9 mouse cellular contexts compared by ENCODE assay signal in the genomic region with DNA sequence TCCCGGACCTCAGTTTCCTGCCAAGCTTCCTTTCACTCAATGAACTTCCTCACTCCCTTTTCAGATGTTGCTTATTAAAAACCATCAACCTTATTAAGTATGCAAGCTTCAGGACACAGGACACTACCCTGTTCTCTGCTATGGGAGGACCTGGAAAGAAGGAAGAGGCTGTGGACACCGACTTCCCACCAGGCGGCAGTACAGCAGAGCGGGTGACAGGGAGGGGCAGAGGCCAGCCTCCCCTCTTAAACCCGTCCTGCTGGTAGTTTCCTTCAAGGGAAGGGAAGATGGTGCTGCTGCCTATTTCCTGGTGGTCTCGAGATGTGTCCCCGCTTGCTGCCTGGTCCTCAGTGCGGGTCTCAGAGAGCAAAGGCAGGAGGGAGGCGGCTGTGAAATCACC.
DNase-seq lines count a peak whose midpoint lies in the region; ATAC-seq lines count a peak whose summit lies in the region.
"Had no signal": no experiment of that assay in that cellular context is flagged by ENCODE, and none has a peak within 500 bp of the region (broad histone marks: within the 10 kb centered on the region; RNA-seq: fewer than 3 reads in every experiment).

No protein-coding gene starts in this region.

- no peak overlapping the region for H3K9ac ChIP-seq in kidney, embryonic 15.5 days
- H3K9ac ChIP-seq: stomach, embryonic 15.5 days had no signal

- 0 out of 2 replicates have a peak overlapping the region, but pooled peaks have one; percentile 25 for H3K4me2 ChIP-seq in kidney, embryonic 15.5 days
- H3K4me2 ChIP-seq: stomach, embryonic 15.5 days had no signal

- no peak overlapping the region for H3K27ac ChIP-seq in kidney, embryonic 15.5 days
- H3K27ac ChIP-seq: stomach, embryonic 15.5 days had no signal

- 45% methylated on average over 9 of the region's 9 CpGs for WGBS in kidney, embryonic 15.5 days

- peaks cover 22% of the 10 kb centered on the region for H3K4me1 ChIP-seq in kidney, embryonic 15.5 days

- no peak for ATAC-seq in CD4-positive, CD25-positive, alpha-beta regulatory T cell, adult 4 months
- ATAC-seq in kidney, embryonic 15.5 days (replicated peaks; ENCODE audit: low FRiP score) = no peak
- peak; percentile 89 for ATAC-seq in megakaryocyte progenitor cell, adult 5-6 weeks (replicated peaks; ENCODE audit: poor library complexity)

- peaks cover 42% of the 10 kb centered on the region for H3K36me3 ChIP-seq in kidney, embryonic 15.5 days
- H3K36me3 ChIP-seq: stomach, embryonic 15.5 days had no signal

- H3K27me3 ChIP-seq in kidney, embryonic 15.5 days = no peaks in the 10 kb centered on the region
- H3K27me3 ChIP-seq: stomach, embryonic 15.5 days had no signal

- DNase-seq in CD4-positive, CD25-positive, alpha-beta regulatory T cell, adult 2 months (ENCODE audit: low read depth, low spot score) = peak; percentile 64
- DNase-seq in urinary bladder, postnatal 25 days (ENCODE audit: low spot score) = peak; percentile 52
- DNase-seq in urinary bladder, adult 2 months (ENCODE audit: low spot score) = no peak
- DNase-seq in heart, adult 18-20 months = peak; percentile 69 to 82
- DNase-seq in thymus, postnatal 14 days = peak; percentile 68

- H3K4me3 ChIP-seq in kidney, embryonic 15.5 days (replicated peaks) = no peak overlapping the region
- H3K4me3 ChIP-seq: stomach, embryonic 15.5 days had no signal

- H3K9me3 ChIP-seq in kidney, embryonic 15.5 days (replicated peaks) = no peaks in the 10 kb centered on the region
- H3K9me3 ChIP-seq: stomach, embryonic 15.5 days had no signal
